In genomic region chr9:28261078-28261753, GRCm38 (mm10) we compare ENCODE assay signal across 9 mouse cellular contexts.
A peak's percentile ranks its signal among the peaks of the same experiment; 100 is the strongest.
DNase-seq lines count a peak whose midpoint lies in the region; ATAC-seq lines count a peak whose summit lies in the region.
"Had no signal": no experiment of that assay in that cellular context is flagged by ENCODE, and none has a peak within 500 bp of the region (broad histone marks: within the 10 kb centered on the region; RNA-seq: fewer than 3 reads in every experiment).

No protein-coding gene starts in this region.

- peak; percentile 47 for DNase-seq in MN1 (ENCODE audit: low spot score)
- DNase-seq in cerebellum, adult 11 months = peak; percentile 73
- peak; percentile 90 for DNase-seq in forebrain, embryonic 14.5 days (ENCODE audit: low spot score)
- DNase-seq in heart, postnatal 4 days = peak; percentile 81
- DNase-seq in layer of hippocampus, adult 18-20 months (ENCODE audit: low spot score in 2 of 2) = peak; percentile 67 to 77
- DNase-seq in retina, postnatal 1 day = peak; percentile 89
- DNase-seq in urinary bladder, postnatal 4 days (ENCODE audit: low spot score in 2 of 2) = peak; percentile 24 to 70

- no peak overlapping the region for H3K9ac ChIP-seq in forebrain, embryonic 14.5 days (ENCODE audit: low read length)
- no peak overlapping the region for H3K9ac ChIP-seq in lung, embryonic 16.5 days (ENCODE audit: low read length)
- H3K9ac ChIP-seq: liver, embryonic 15.5 days had no signal

- H3K27ac ChIP-seq in forebrain, embryonic 14.5 days (ENCODE audit: low read depth, low read length) = no peak overlapping the region
- no peak overlapping the region for H3K27ac ChIP-seq in lung, embryonic 16.5 days (ENCODE audit: low read length)
- H3K27ac ChIP-seq: liver, embryonic 15.5 days had no signal

- ATAC-seq in forebrain, embryonic 14.5 days = peak; percentile 86
- peak; percentile 89 for ATAC-seq in lung, embryonic 16.5 days (ENCODE audit: low read depth)

- 25% methylated on average over 7 of the region's 7 CpGs for WGBS in forebrain, embryonic 14.5 days
- 16% methylated on average over 7 of the region's 7 CpGs for WGBS in lung, embryonic 16.5 days

- no peak overlapping the region for H3K4me3 ChIP-seq in forebrain, embryonic 14.5 days (ENCODE audit: low read depth, low read length)
- no peak overlapping the region for H3K4me3 ChIP-seq in lung, embryonic 16.5 days (ENCODE audit: low read length)
- H3K4me3 ChIP-seq: liver, embryonic 15.5 days had no signal

- H3K36me3 ChIP-seq in forebrain, embryonic 14.5 days (ENCODE audit: control insufficient read depth, insufficient read depth, low read length) = no peaks in the 10 kb centered on the region
- no peaks in the 10 kb centered on the region for H3K36me3 ChIP-seq in lung, embryonic 16.5 days (ENCODE audit: control insufficient read depth, insufficient read depth, low read length)
- H3K36me3 ChIP-seq: liver, embryonic 15.5 days had no signal

- no peaks in the 10 kb centered on the region for H3K27me3 ChIP-seq in forebrain, embryonic 14.5 days (replicated peaks; ENCODE audit: control insufficient read depth, insufficient read depth, low read length)
- H3K27me3 ChIP-seq in lung, embryonic 16.5 days (ENCODE audit: control insufficient read depth, insufficient read depth, low read depth, low read length) = no peaks in the 10 kb centered on the region
- H3K27me3 ChIP-seq: liver, embryonic 15.5 days had no signal

- H3K4me2 ChIP-seq in forebrain, embryonic 14.5 days (ENCODE audit: low read length) = no peak overlapping the region
- H3K4me2 ChIP-seq in lung, embryonic 16.5 days (ENCODE audit: low read depth, low read length) = no peak overlapping the region
- H3K4me2 ChIP-seq: liver, embryonic 15.5 days had no signal

- peaks cover 5% of the 10 kb centered on the region; the same call in 1 of the 2 replicates for H3K4me1 ChIP-seq in forebrain, embryonic 14.5 days (ENCODE audit: control insufficient read depth, insufficient read depth, low read length)
- H3K4me1 ChIP-seq in lung, embryonic 16.5 days (replicated peaks; ENCODE audit: control insufficient read depth, insufficient read depth, low read length) = no peaks in the 10 kb centered on the region
- H3K4me1 ChIP-seq: liver, embryonic 15.5 days had no signal

- H3K9me3 ChIP-seq in forebrain, embryonic 14.5 days (replicated peaks; ENCODE audit: control insufficient read depth, low read length) = no peaks in the 10 kb centered on the region
- no peaks in the 10 kb centered on the region for H3K9me3 ChIP-seq in lung, embryonic 16.5 days (ENCODE audit: control insufficient read depth, low read length)
- H3K9me3 ChIP-seq: liver, embryonic 15.5 days had no signal
